Mouse (Mus musculus) E14TG2a.4 (cell line): ENCODE measurements at regions not wholly inside any gene's neighbourhood (a gene's known extent, or its start where the extent isn't known, plus 50 kb on each side); places are given as distances from the start of the nearest gene placed in this dataset.

ENCODE experiments used
- CTCF ChIP-seq: conservative IDR thresholded peaks from 2 replicates; pipeline ENCODE4 v1.5.1; 2014; ENCODE audit warnings: low read length
- NANOG ChIP-seq: IDR thresholded peaks from 2 replicates; pipeline ENCODE4 v1.6.1; 2014; ENCODE audit warnings: borderline replicate concordance, low read length, mixed read lengths

DNA sequence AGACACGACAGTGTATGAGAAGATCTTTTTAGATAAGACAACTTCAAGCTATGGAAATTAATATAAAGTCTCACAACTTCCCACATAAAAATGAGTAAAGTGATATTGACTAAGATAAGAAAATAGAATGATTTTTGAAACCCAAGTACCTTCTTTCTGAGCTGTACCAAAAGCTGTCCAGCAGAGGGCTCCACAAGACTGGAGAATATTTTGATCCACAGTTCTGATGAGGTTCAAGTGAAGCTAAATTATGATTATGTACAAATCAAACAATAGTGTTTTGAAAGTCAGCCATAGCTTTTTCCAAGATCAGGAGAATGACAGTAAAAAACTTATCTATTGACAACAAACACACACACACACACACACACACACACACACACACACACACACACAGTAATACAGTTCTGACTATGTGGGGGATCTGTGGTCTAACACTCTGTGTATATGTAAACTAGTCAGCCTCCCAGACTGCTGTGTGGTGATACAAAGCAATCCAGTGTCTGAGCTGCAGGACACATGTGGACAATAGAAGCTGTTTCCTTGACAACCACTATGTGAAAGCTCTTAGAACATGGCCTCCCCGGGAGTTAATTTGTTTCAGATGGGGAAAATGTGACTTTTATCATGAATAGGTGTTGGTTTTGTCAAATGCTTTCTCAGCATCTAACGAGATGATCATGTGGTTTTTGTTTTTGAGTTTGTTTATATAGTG is 2362.4 kb upstream of the Gm8797 start:
- peak; percentile 35; the same call in 1 of the 2 replicates for TF ChIP-seq CTCF
- TF ChIP-seq NANOG = no peak
